Mouse (Mus musculus): ENCODE measurements around the gene 4933427D14Rik. TPM values are rescaled to one million over a fixed set of nuclear protein-coding genes. Genes with fewer than 3 reads are reported as not detected.

The 4933427D14Rik gene
- polyA plus RNA-seq, 1 experiment from 2014 or later = 15.5 TPM

- no peaks in the 10 kb centered on the region for H3K27me3 ChIP-seq (replicated peaks)
- ATAC-seq (ENCODE audit: insufficient read depth, low FRiP score, low read depth) = no peak
- no peak overlapping the region for H3K9ac ChIP-seq
- H3K4me2 ChIP-seq = no peak overlapping the region
- peaks cover 9% of the 10 kb centered on the region for H3K4me1 ChIP-seq
- H3K27ac ChIP-seq = no peak overlapping the region
- H3K36me3 ChIP-seq = no peaks in the 10 kb centered on the region
- WGBS = 54% methylated on average over 3 of the region's 3 CpGs
- no peaks in the 10 kb centered on the region for H3K9me3 ChIP-seq
- no peak overlapping the region for H3K4me3 ChIP-seq (replicated peaks)
Measured at GRCm38 (mm10) chr11:72125781-72126180, 81.5 kb downstream of the 4933427D14Rik start.

DNA sequence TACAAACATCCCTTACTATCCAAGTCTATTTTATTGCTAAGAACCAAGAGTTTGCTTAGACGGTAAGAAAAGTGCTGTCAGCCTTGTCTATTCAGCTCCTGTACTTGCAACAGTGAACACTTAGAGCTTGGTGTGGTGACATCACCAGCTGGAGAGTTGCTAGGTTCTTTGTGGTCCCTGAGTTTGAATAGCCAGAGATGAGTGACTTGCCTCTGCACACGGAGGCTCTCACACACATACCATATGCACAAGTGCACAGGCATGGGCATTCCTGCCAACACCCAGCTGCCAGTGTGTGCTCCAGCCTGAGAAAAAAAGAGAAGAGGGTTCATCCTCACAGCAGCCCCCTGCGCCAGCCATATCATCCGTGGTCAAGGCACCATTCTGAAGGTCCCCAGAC lies 83.7 kb downstream of the 4933427D14Rik start:
- H3K4me2 ChIP-seq = no peak overlapping the region
- no peaks in the 10 kb centered on the region for H3K36me3 ChIP-seq
- no peaks in the 10 kb centered on the region for H3K9me3 ChIP-seq
- ATAC-seq (ENCODE audit: insufficient read depth, low FRiP score, low read depth) = no peak
- no peaks in the 10 kb centered on the region for H3K27me3 ChIP-seq (replicated peaks)
- H3K27ac ChIP-seq = no peak overlapping the region
- no peak overlapping the region for H3K9ac ChIP-seq
- 77% methylated on average over 4 of the region's 4 CpGs for WGBS
- no peaks in the 10 kb centered on the region for H3K4me1 ChIP-seq
- no peak overlapping the region for H3K4me3 ChIP-seq (replicated peaks)

DNA sequence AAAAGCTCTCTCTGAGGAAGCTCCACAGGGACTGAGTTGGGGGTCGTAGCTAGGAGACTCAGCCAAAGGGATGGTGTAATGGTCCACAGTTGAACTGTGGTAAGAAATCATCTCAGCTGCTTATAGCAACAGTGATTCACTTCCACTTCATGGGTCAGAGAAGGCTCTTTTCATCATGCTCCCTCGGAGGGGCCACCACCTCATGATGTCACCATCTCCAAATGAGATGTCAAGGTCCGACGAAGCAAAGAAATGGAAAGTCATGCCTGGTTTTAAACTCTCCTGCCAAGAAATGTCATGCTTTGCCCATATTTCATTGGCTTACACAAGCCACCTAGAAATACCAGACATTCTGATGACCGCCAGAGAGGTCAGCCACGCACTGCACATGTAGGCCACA lies 86.9 kb downstream of the 4933427D14Rik start:
- H3K36me3 ChIP-seq = no peaks in the 10 kb centered on the region
- H3K27me3 ChIP-seq (replicated peaks) = no peaks in the 10 kb centered on the region
- no peak overlapping the region for H3K27ac ChIP-seq
- no peak for ATAC-seq (ENCODE audit: insufficient read depth, low FRiP score, low read depth)
- H3K9me3 ChIP-seq = no peaks in the 10 kb centered on the region
- H3K4me1 ChIP-seq = no peaks in the 10 kb centered on the region
- 82% methylated on average over 6 of the region's 6 CpGs for WGBS
- H3K4me2 ChIP-seq = no peak overlapping the region
- H3K9ac ChIP-seq = no peak overlapping the region
- H3K4me3 ChIP-seq (replicated peaks) = no peak overlapping the region

GRCm38 (mm10) chr11:72118630-72119029 lies 88.6 kb downstream of the 4933427D14Rik start:
- 75% methylated on average over 3 of the region's 3 CpGs for WGBS
- Histone ChIP-seq H3K36me3 (no peaks in the 10 kb centered on the region), H3K27ac (no peak overlapping the region), H3K4me3 (replicated peaks) (no peak overlapping the region), H3K4me1 (no peaks in the 10 kb centered on the region), H3K9me3 (no peaks in the 10 kb centered on the region), H3K27me3 (replicated peaks) (no peaks in the 10 kb centered on the region), H3K9ac (no peak overlapping the region), H3K4me2 (no peak overlapping the region)
- ATAC-seq (ENCODE audit: insufficient read depth, low FRiP score, low read depth) = no peak

- Histone ChIP-seq H3K9ac (no peak overlapping the region), H3K4me3 (replicated peaks) (no peak overlapping the region), H3K4me1 (no peaks in the 10 kb centered on the region), H3K27me3 (replicated peaks) (no peaks in the 10 kb centered on the region), H3K9me3 (no peaks in the 10 kb centered on the region), H3K4me2 (no peak overlapping the region), H3K27ac (no peak overlapping the region), H3K36me3 (no peaks in the 10 kb centered on the region)
- 58% methylated on average over 4 of the region's 4 CpGs for WGBS
- ATAC-seq (ENCODE audit: insufficient read depth, low FRiP score, low read depth) = no peak
Measured at GRCm38 (mm10) chr11:72113296-72113695, 94.0 kb downstream of the 4933427D14Rik start.

- H3K27me3 ChIP-seq (replicated peaks) = no peaks in the 10 kb centered on the region
- H3K9ac ChIP-seq = no peak overlapping the region
- H3K27ac ChIP-seq = no peak overlapping the region
- no peaks in the 10 kb centered on the region for H3K36me3 ChIP-seq
- H3K4me2 ChIP-seq = no peak overlapping the region
- no peaks in the 10 kb centered on the region for H3K4me1 ChIP-seq
- no peaks in the 10 kb centered on the region for H3K9me3 ChIP-seq
- no peak overlapping the region for H3K4me3 ChIP-seq (replicated peaks)
- ATAC-seq (ENCODE audit: insufficient read depth, low FRiP score, low read depth) = no peak
- 47% methylated on average over 3 of the region's 3 CpGs for WGBS
Measured at GRCm38 (mm10) chr11:72110726-72111125, 96.5 kb downstream of the 4933427D14Rik start.

- no peak for ATAC-seq (ENCODE audit: insufficient read depth, low FRiP score, low read depth)
- no peaks in the 10 kb centered on the region for H3K27me3 ChIP-seq (replicated peaks)
- H3K4me2 ChIP-seq = no peak overlapping the region
- no peak overlapping the region for H3K27ac ChIP-seq
- no peak overlapping the region for H3K4me3 ChIP-seq (replicated peaks)
- no peak overlapping the region for H3K9ac ChIP-seq
- WGBS = 67% methylated on average over 8 of the region's 8 CpGs
- no peaks in the 10 kb centered on the region for H3K4me1 ChIP-seq
- H3K36me3 ChIP-seq = no peaks in the 10 kb centered on the region
- no peaks in the 10 kb centered on the region for H3K9me3 ChIP-seq
Measured at GRCm38 (mm10) chr11:72104223-72104622, 103.0 kb downstream of the 4933427D14Rik start.

Other genes with a start within 250 kb of the 4933427D14Rik start
- 0.27 and 0.34 TPM in 2 replicates for gene Aipl1, start 169.9 kb downstream of the 4933427D14Rik start, polyA plus RNA-seq (2015; fragmentation: Nextera tagmentation; extraction: Ambion mirVana)
- gene Pimreg, start 165.4 kb downstream of the 4933427D14Rik start, polyA plus RNA-seq (2015; fragmentation: Nextera tagmentation; extraction: Ambion mirVana) = 77.8 and 87.4 TPM in 2 replicates
- 0.53 and 0.64 TPM in 2 replicates for gene Pitpnm3, start 71.7 kb downstream of the 4933427D14Rik start, polyA plus RNA-seq (2015; fragmentation: Nextera tagmentation; extraction: Ambion mirVana)
- 0.19 and 0.48 TPM in 2 replicates for gene Gm43951, start 619 bp downstream of the 4933427D14Rik start, polyA plus RNA-seq (2015; fragmentation: Nextera tagmentation; extraction: Ambion mirVana)
- gene Txndc17, start 88 bp upstream of the 4933427D14Rik start, polyA plus RNA-seq (2015; fragmentation: Nextera tagmentation; extraction: Ambion mirVana) = 229 and 231 TPM in 2 replicates
- gene Med31, start 8.1 kb upstream of the 4933427D14Rik start, polyA plus RNA-seq (2015; fragmentation: Nextera tagmentation; extraction: Ambion mirVana) = 34.4 and 37.4 TPM in 2 replicates
- gene Slc13a5, start 59.8 kb upstream of the 4933427D14Rik start, polyA plus RNA-seq (2015; fragmentation: Nextera tagmentation; extraction: Ambion mirVana) = 0.14 and 0.34 TPM in 2 replicates
- gene Xaf1, start 94.2 kb upstream of the 4933427D14Rik start, polyA plus RNA-seq (2015; fragmentation: Nextera tagmentation; extraction: Ambion mirVana) = 5.3 and 6.0 TPM in 2 replicates
- gene Fbxo39, start 107.0 kb upstream of the 4933427D14Rik start, polyA plus RNA-seq (2015; fragmentation: Nextera tagmentation; extraction: Ambion mirVana) = not detected in 2 replicates
- gene Tekt1, start 155.0 kb upstream of the 4933427D14Rik start, polyA plus RNA-seq (2015; fragmentation: Nextera tagmentation; extraction: Ambion mirVana) = 0.67 and 0.68 TPM in 2 replicates
- 50.8 and 56.0 TPM in 2 replicates for gene Smtnl2, start 204.3 kb upstream of the 4933427D14Rik start, polyA plus RNA-seq (2015; fragmentation: Nextera tagmentation; extraction: Ambion mirVana)
- gene Ggt6, start 228.1 kb upstream of the 4933427D14Rik start, polyA plus RNA-seq (2015; fragmentation: Nextera tagmentation; extraction: Ambion mirVana) = 4.7 and 4.8 TPM in 2 replicates
- 144 and 159 TPM in 2 replicates for gene Mybbp1a, start 233.9 kb upstream of the 4933427D14Rik start, polyA plus RNA-seq (2015; fragmentation: Nextera tagmentation; extraction: Ambion mirVana)

Measured in stomach, embryonic 15.5 days (tissue).